Mouse (Mus musculus) hindbrain, embryonic 12.5 days (tissue): Measurements from ENCODE around the gene Letm1. TPM values are rescaled to one million over a fixed set of nuclear protein-coding genes. Genes with fewer than 3 reads are reported as not detected.

Experiments
- ATAC-seq: fragments of 200-750 bp; cut with Nextera tagmentation; 2 replicates; pipeline ENCODE4 v1.8.0; 2017; ENCODE audit warnings: moderate TSS enrichment; ENCODE audit not compliant: low FRiP score
- H3K27ac ChIP-seq: fragments of 300-500 bp; sonication (generic); 2 replicates; pipeline ENCODE4 v1.5.1; 2016; ENCODE audit warnings: mild to moderate bottlenecking
- H3K27me3 ChIP-seq: fragments of 300-500 bp; sonication (generic); 2 replicates; pipeline ENCODE4 v1.6.1; 2016; ENCODE audit warnings: mild to moderate bottlenecking
- H3K36me3 ChIP-seq: fragments of 300-500 bp; sonication (generic); 2 replicates; pipeline ENCODE4 v1.6.1; 2016; ENCODE audit warnings: mild to moderate bottlenecking
- H3K4me1 ChIP-seq: fragments of 300-500 bp; sonication (generic); 2 replicates; pipeline ENCODE4 v1.6.1; 2016
- H3K4me2 ChIP-seq: fragments of 300-500 bp; sonication (generic); replicated peaks from 2 replicates; pipeline ENCODE4 v1.6.1; 2016; ENCODE audit warnings: mild to moderate bottlenecking
- H3K4me3 ChIP-seq: fragments of 300-500 bp; sonication (generic); 2 replicates; pipeline ENCODE4 v1.5.1; 2016; ENCODE audit warnings: mild to moderate bottlenecking
- H3K9ac ChIP-seq: fragments of 300-500 bp; sonication (generic); 2 replicates; pipeline ENCODE4 v1.6.1; 2016; ENCODE audit warnings: mild to moderate bottlenecking, moderate library complexity
- H3K9me3 ChIP-seq: fragments of 300-500 bp; sonication (generic); replicated peaks from 2 replicates; pipeline ENCODE4 v1.6.1; 2016; ENCODE audit warnings: mild to moderate bottlenecking
- WGBS: fragments of 180-500 bp; shearing (Covaris S2); methylation state at CpG from one replicate; pipeline ENCODE4 v1.1.7; 2016; 5-methylcytosine and 5-hydroxymethylcytosine counted together
- polyA plus RNA-seq: library from polyadenylated mRNA; unstranded; fragments of >200 nt; fragmentation: Nextera tagmentation; extraction: Ambion mirVana; gene quantifications from 2 replicates; pipeline ENCODE4 v1.2.1, GENCODE M21; 2016

Letm1 gene
- polyA plus RNA-seq, 1 experiment from 2014 or later = 58.0 TPM

DNA sequence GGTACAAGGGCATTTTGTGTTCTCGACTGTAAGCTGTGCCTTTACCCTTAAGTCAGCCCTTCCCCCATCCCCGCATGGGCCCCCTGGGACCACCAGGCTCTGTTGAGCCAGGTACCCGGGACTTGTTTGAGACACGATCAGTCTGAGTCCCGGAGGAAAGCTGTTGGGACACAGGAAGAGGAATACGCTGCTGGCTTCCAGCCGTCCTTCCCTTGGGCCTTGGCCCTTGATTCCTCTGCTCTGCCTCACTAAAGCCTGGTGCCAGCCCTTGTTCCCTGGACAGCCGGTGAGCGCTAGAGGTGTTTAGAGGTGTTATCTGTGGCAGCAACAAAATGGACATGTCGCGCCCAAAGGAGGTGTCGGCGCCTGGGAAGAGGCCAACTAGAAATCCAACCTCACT, 82.6 kb downstream of the Letm1 start:
- H3K4me3 ChIP-seq = no peak overlapping the region
- H3K36me3 ChIP-seq = no peaks in the 10 kb centered on the region
- H3K9ac ChIP-seq = no peak overlapping the region
- no peak for ATAC-seq
- H3K27ac ChIP-seq = no peak overlapping the region
- peaks cover 59% of the 10 kb centered on the region for H3K27me3 ChIP-seq
- no peaks in the 10 kb centered on the region for H3K9me3 ChIP-seq
- no peak overlapping the region for H3K4me2 ChIP-seq
- H3K4me1 ChIP-seq = peaks cover 67% of the 10 kb centered on the region
- 47% methylated on average over 13 of the region's 13 CpGs for WGBS

DNA sequence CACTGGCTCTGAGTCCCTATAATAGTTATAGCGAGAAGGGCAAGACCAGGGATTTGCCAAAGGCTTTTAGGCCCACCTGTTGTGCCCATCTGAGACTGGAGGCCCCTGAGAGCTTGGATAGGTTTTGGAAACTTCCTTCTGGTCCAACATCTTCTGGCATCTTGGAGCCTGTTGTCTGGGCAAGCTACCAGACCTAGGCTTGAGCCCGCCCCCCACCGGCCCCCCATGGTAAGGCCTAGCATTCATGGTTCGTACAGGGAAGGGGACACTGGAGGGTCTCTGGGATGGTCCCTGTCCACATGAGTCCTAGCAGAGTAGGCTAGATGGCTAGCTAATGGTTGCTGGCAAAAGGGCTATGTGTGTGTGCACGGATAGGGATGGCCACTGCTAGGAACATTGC, 83.9 kb downstream of the Letm1 start:
- peaks cover 64% of the 10 kb centered on the region for H3K4me1 ChIP-seq
- H3K4me3 ChIP-seq = no peak overlapping the region
- H3K4me2 ChIP-seq = no peak overlapping the region
- no peak overlapping the region; the same call in 1 of the 2 replicates for H3K27ac ChIP-seq
- WGBS = 77% methylated on average over 5 of the region's 5 CpGs
- H3K9me3 ChIP-seq = no peaks in the 10 kb centered on the region
- no peak overlapping the region for H3K9ac ChIP-seq
- H3K36me3 ChIP-seq = no peaks in the 10 kb centered on the region
- peaks cover 73% of the 10 kb centered on the region for H3K27me3 ChIP-seq
- ATAC-seq = no peak

DNA sequence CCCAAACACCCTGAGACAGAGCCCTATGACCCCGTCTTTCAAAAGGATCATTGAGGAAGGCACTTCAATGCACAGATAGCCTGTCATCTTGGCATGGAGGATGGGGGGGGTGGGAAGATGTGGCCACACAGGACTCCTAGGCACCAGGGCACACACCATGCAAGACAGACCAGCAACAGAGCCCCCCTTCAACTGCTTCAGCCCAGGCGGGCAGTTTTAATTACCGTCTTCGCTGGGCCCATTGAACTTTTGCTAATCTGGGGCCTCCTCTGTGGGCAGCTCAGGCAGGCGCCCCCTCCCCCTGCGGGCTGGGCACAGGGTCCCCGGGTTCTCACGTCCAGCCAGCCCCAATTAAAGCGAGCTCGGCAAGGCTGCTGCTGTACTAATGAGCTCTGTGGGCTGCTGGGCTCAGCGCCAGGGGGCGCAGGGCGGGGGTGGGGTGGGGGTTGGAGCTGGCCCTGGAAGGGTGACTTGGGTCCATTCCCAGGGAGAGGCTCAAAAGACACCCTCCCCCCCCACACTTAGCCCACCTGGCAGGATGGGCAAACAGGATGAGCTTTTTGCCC, 84.6 kb downstream of the Letm1 start:
- Histone ChIP-seq H3K9me3 (no peaks in the 10 kb centered on the region), H3K27ac (peak overlapping the region; percentile 36), H3K4me2 (no peak overlapping the region), H3K36me3 (no peaks in the 10 kb centered on the region), H3K4me3 (no peak overlapping the region), H3K27me3 (peaks cover 76% of the 10 kb centered on the region), H3K9ac (no peak overlapping the region), H3K4me1 (peaks cover 64% of the 10 kb centered on the region)
- WGBS = 22% methylated on average over 13 of the region's 13 CpGs
- ATAC-seq = peak; percentile 28; the same call in 1 of the 2 replicates

DNA sequence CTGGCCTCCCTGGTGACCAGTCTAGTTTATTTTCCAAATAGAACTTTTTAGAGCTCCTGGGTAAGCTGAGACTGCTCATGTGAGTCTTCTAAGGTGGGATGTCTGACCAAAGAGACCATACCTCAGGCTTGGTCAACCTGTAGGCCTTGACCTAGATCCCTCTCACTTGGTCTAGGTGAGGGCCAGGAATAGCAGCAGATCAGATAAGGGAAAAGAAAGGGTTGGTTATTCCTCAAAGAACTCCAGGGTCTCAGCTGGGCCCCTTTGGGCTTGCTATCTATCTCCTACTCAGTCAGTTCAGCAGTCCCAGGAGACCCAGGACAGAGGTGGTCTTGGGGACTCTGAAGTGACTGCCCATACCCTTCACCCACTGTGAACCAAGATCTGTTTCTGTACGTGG, 85.1 kb downstream of the Letm1 start:
- H3K27ac ChIP-seq = peak overlapping the region; percentile 36; the same call in 1 of the 2 replicates
- no peak for ATAC-seq
- 19% methylated on average over 1 of the region's 1 CpGs for WGBS
- H3K4me3 ChIP-seq = no peak overlapping the region
- H3K9ac ChIP-seq = no peak overlapping the region
- no peaks in the 10 kb centered on the region for H3K36me3 ChIP-seq
- no peaks in the 10 kb centered on the region for H3K9me3 ChIP-seq
- H3K27me3 ChIP-seq = peaks cover 81% of the 10 kb centered on the region
- H3K4me2 ChIP-seq = no peak overlapping the region
- H3K4me1 ChIP-seq = peaks cover 69% of the 10 kb centered on the region

DNA sequence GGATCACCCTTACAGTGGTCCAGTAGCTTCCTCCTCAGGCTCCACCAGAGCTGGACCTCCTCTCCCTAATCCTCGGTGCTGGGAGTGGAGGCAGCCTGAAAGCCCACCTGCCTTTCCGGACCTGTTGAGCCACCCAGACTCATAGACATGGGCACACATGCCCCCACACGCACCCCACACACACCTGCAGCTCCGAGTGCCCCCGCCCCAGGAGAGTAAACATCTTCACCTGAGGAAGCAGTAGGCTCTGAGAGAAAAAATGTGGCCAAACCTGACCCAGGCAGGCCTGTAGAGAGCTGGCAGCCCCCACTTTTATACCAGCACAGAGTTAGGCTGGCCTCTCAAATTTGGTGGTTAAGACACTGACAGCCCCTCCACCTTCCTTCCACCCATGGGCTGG, 86.2 kb downstream of the Letm1 start:
- Histone ChIP-seq H3K9ac (no peak overlapping the region), H3K4me2 (peak overlapping the region; percentile 66), H3K27ac (no peak overlapping the region), H3K9me3 (no peaks in the 10 kb centered on the region), H3K36me3 (no peaks in the 10 kb centered on the region), H3K4me1 (peaks cover 74% of the 10 kb centered on the region), H3K4me3 (no peak overlapping the region), H3K27me3 (peaks cover 89% of the 10 kb centered on the region)
- WGBS = 45% methylated on average over 5 of the region's 5 CpGs
- no peak for ATAC-seq

GRCm38 (mm10) chr5:33695718-33696121, 86.9 kb downstream of the Letm1 start:
- peak; percentile 18; the same call in 1 of the 2 replicates for ATAC-seq
- peaks cover 74% of the 10 kb centered on the region for H3K4me1 ChIP-seq
- peak overlapping the region; percentile 76 for H3K27ac ChIP-seq
- no peaks in the 10 kb centered on the region for H3K36me3 ChIP-seq
- H3K4me3 ChIP-seq = peak overlapping the region; percentile 37
- H3K4me2 ChIP-seq = peak overlapping the region; percentile 66
- no peaks in the 10 kb centered on the region for H3K9me3 ChIP-seq
- H3K9ac ChIP-seq = peak overlapping the region; percentile 61
- WGBS = 2% methylated on average over 24 of the region's 24 CpGs
- peaks cover 85% of the 10 kb centered on the region for H3K27me3 ChIP-seq

GRCm38 (mm10) chr5:33694848-33695717, 87.5 kb downstream of the Letm1 start:
- no peaks in the 10 kb centered on the region for H3K36me3 ChIP-seq
- peak; percentile 76 for ATAC-seq
- H3K4me2 ChIP-seq = peak overlapping the region; percentile 66
- H3K27ac ChIP-seq = peak overlapping the region; percentile 76
- H3K4me1 ChIP-seq = peaks cover 74% of the 10 kb centered on the region
- no peaks in the 10 kb centered on the region for H3K9me3 ChIP-seq
- peaks cover 85% of the 10 kb centered on the region for H3K27me3 ChIP-seq
- WGBS = 1% methylated on average over 66 of the region's 71 CpGs
- peak overlapping the region; percentile 37 for H3K4me3 ChIP-seq
- H3K9ac ChIP-seq = peak overlapping the region; percentile 61

GRCm38 (mm10) chr5:33694461-33694847, 88.2 kb downstream of the Letm1 start:
- peaks cover 74% of the 10 kb centered on the region for H3K4me1 ChIP-seq
- H3K4me2 ChIP-seq = no peak overlapping the region
- no peak for ATAC-seq
- no peaks in the 10 kb centered on the region for H3K36me3 ChIP-seq
- H3K9ac ChIP-seq = no peak overlapping the region
- no peaks in the 10 kb centered on the region for H3K9me3 ChIP-seq
- H3K4me3 ChIP-seq = no peak overlapping the region
- WGBS = 33% methylated on average over 9 of the region's 9 CpGs
- peaks cover 85% of the 10 kb centered on the region for H3K27me3 ChIP-seq
- H3K27ac ChIP-seq = peak overlapping the region; percentile 19; the same call in 1 of the 2 replicates

DNA sequence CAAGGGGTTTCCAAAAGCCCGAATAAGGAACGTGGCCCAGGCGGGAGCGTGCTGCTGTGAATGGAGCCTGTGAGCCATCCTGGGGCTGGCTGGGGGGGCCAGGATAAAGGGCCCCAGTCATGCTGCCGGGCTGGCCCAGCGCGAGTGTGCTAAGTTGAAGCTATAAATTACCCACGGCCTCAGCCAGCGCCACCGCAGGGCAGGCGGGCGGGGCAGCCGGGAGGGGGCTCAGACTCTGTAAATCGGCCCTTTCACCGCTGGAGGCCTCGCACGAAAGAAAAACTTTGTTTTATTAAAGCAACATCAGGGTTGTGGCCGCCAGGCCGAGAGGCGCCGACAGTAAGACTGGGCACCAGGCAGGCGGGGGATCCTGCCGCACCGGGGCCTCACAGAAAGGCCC, 90.2 kb downstream of the Letm1 start:
- H3K27me3 ChIP-seq = peaks cover 75% of the 10 kb centered on the region
- H3K9me3 ChIP-seq = no peaks in the 10 kb centered on the region
- H3K4me2 ChIP-seq = peak overlapping the region; percentile 32
- WGBS = 2% methylated on average over 24 of the region's 24 CpGs
- no peak for ATAC-seq
- H3K4me1 ChIP-seq = peaks cover 78% of the 10 kb centered on the region
- H3K27ac ChIP-seq = peak overlapping the region; percentile 72
- no peak overlapping the region; the same call in 1 of the 2 replicates for H3K9ac ChIP-seq
- H3K4me3 ChIP-seq = peak overlapping the region; percentile 6; the same call in 1 of the 2 replicates
- H3K36me3 ChIP-seq = no peaks in the 10 kb centered on the region

GRCm38 (mm10) chr5:33689852-33690645, 92.6 kb downstream of the Letm1 start:
- peak overlapping the region; percentile 37 for H3K4me2 ChIP-seq
- peaks cover 72% of the 10 kb centered on the region for H3K27me3 ChIP-seq
- 61% methylated on average over 11 of the region's 11 CpGs for WGBS
- peak overlapping the region; percentile 80 for H3K27ac ChIP-seq
- no peak; the same call in 1 of the 2 replicates for ATAC-seq
- no peak overlapping the region for H3K9ac ChIP-seq
- H3K4me1 ChIP-seq = peaks cover 54% of the 10 kb centered on the region
- H3K9me3 ChIP-seq = no peaks in the 10 kb centered on the region
- H3K36me3 ChIP-seq = no peaks in the 10 kb centered on the region
- H3K4me3 ChIP-seq = no peak overlapping the region
